Mouse (Mus musculus) stomach, postnatal 0 days (tissue): Measurements from ENCODE around the gene Cptp.

Source experiments
- CTCF ChIP-seq: IDR thresholded peaks from 2 replicates; pipeline ENCODE4 v1.5.1; 2016; ENCODE audit warnings: antibody characterized with exemption, low read depth, mild to moderate bottlenecking, moderate library complexity
- EP300 ChIP-seq: optimal IDR thresholded peaks from 2 replicates; pipeline ENCODE3; 2016; ENCODE audit warnings: antibody characterized with exemption

GRCm38 (mm10) chr4:155843231-155843630, 26.0 kb downstream of the Cptp start:
- TF ChIP-seq CTCF (no peak), EP300 (no peak)
